Mouse (Mus musculus): ENCODE data around the gene Il17c. TPM values are rescaled to one million over a fixed set of nuclear protein-coding genes. Genes with fewer than 3 reads are reported as not detected.
A peak's percentile ranks its signal among the peaks of the same experiment; 100 is the strongest.

The Il17c gene
- not detected in 2 replicates for polyA plus RNA-seq (2015; fragmentation: Nextera tagmentation; extraction: Ambion mirVana)

DNA sequence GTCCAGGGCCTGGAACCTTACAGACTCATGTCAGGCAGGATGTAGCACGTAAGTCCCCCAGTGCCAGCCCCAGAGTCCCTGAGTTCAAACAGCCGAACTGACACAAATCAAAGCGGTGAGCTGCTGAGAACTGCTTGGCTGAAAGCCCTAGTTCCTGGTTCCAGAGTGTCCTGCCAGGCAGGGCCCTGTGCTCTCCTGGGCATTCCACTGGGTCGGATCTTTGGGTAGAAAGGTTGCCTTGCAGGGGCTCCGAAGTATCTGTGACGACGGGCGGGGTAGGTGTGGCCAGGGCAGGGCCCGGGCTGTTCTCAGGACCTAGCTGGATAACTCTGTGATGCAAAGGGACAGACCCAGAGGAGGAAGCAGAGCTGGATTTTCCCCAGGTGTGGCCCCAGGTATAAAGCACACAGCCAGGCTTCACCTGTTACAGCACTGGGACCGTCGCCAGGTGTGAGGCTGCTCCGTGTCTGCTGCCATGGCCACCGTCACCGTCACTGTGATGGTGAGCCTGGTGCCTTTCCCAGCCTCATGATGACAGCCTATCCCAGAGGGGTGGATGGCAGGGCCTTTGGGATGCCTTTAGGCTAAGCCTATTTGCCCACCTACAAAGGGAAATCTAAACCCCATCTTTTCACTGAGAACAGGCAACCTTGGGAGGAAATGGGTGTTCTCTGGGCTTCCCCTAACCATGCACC, at the start of gene Il17c:
Gene Il17c, plus strand, starts transcription at position 645 of the 695 bp plus-strand sequence.
- no peaks in the 10 kb centered on the region for H3K27me3 ChIP-seq (replicated peaks)
- peaks cover 29% of the 10 kb centered on the region for H3K36me3 ChIP-seq
- no peak within 1 kb of the TSS for H3K4me2 ChIP-seq
- H3K4me1 ChIP-seq = peaks cover 23% of the 10 kb centered on the region
- no peak within 1 kb of the TSS for H3K4me3 ChIP-seq
- no peak within 1 kb of the TSS for H3K9ac ChIP-seq
- ATAC-seq (ENCODE audit: extremely low read depth, insufficient number of reproducible peaks, low FRiP score, low TSS enrichment) = no peak
- no peaks in the 10 kb centered on the region for H3K9me3 ChIP-seq
- 79% methylated on average over 14 of the region's 14 CpGs for WGBS
- H3K27ac ChIP-seq (replicated peaks) = no peak within 1 kb of the TSS

DNA sequence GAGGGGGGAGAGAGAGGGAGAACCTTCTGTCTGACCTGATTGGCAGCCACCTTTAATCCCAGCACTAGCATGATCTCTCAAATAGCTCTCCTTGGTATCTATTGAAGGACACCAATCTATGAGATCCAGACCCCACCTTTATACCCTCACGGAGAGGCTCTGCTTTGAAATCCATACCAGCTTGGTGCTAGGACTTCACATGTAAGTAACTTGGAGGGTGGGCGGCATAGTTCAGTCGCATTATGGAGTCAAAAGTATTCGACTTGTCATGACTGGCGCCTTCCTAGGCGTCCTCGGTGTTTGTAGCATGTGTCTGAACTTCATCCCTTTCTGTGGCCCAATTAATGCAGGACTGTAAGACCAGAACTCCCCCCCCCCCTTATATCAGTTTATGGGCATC, 46.5 kb upstream of the Il17c start:
- Histone ChIP-seq H3K4me2 (peak overlapping the region; percentile 93), H3K4me1 (peaks cover 25% of the 10 kb centered on the region), H3K27ac (replicated peaks) (no peak overlapping the region), H3K27me3 (replicated peaks) (no peaks in the 10 kb centered on the region), H3K9me3 (no peaks in the 10 kb centered on the region), H3K4me3 (no peak overlapping the region), H3K36me3 (peaks cover 22% of the 10 kb centered on the region), H3K9ac (peak overlapping the region; percentile 74)
- ATAC-seq (ENCODE audit: extremely low read depth, insufficient number of reproducible peaks, low FRiP score, low TSS enrichment) = no peak
- 88% methylated on average over 7 of the region's 7 CpGs for WGBS

DNA sequence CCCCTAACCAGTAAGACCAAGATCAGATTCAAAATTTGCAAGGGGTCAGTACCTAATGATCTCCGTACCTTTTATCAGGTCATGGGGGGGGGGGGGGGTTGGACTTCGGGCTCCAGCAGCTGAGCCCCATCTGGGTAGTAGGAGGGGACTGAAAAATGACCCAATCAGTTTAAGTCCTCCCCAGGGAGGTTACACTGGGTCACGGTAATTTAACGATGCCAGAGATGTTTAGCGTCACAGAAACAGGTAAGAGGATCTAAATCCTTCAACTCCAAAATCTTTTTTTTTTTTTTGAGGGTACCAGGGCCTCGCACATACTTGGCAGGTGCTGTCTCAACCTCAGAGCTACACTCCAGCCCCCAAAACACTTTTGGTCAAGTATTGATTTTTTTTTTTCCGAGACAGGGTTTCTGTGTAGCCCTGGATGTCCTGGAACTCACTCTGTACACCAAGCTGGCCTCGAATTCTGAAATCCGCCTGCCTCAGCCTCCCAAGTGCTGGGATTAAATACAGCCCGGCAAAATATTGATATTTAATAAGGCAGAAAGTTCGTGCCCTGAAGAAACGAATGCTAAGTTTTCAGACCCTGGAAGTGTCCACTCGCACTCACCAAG, 46.0 kb upstream of the Il17c start:
- Histone ChIP-seq H3K9me3 (no peaks in the 10 kb centered on the region), H3K36me3 (peaks cover 28% of the 10 kb centered on the region), H3K4me3 (peak overlapping the region; percentile 95), H3K4me1 (peaks cover 25% of the 10 kb centered on the region), H3K4me2 (peak overlapping the region; percentile 93), H3K9ac (peak overlapping the region; percentile 74), H3K27ac (replicated peaks) (peak overlapping the region; percentile 94), H3K27me3 (replicated peaks) (no peaks in the 10 kb centered on the region)
- no peak for ATAC-seq (ENCODE audit: extremely low read depth, insufficient number of reproducible peaks, low FRiP score, low TSS enrichment)
- 23% methylated on average over 13 of the region's 13 CpGs for WGBS

DNA sequence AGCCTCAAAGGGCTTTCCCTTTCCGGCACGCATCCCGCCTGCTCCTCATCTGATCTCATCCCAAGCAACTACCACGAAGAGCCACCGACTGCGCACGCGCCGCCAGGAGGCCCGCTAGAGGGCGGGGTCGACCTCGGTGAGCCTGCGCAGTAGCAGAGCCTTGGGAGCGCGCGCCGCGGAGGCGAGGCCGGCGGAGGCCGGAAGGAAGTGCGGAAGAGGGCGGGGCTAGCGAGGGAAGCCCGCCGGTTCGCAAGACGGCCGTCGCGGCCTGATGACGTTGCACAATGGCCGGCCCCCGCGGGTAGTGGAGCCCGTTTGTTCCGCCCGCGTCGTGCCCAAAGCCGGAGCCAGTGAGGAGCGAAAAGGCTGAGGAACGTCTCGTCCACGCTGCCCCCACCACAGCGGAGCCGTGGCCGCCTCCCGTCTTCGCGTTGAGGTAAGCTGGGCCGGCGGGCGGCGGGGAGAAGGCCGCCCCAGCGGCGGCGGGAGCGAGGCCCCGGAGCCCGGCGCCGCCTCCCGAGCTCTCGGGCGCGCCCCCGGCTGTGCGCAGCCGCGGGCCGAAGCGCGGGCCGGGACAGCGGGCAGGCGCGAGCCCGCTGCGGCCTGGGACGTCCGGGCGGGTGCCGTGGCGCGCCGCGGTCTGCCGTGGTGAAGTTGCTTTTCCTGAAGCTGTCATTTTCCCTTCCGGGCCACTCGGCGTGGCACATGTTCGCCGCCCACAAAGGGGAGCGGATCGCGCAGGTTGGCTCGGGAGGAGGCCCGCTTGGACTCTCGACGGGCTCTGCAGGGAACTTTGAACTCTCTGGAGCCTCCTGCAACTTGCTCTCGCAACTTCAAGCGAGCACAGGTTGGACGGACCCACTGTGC, 45.2 kb upstream of the Il17c start, which contains the start of gene Zc3h18:
Gene Zc3h18, plus strand, starts transcription at position 245 of the 867 bp plus-strand sequence.
- Histone ChIP-seq H3K36me3 (peaks cover 32% of the 10 kb centered on the region), H3K27ac (replicated peaks) (peak within 1 kb of the TSS; percentile 94), H3K4me2 (peak within 1 kb of the TSS; percentile 93), H3K27me3 (replicated peaks) (no peaks in the 10 kb centered on the region), H3K4me1 (peaks cover 28% of the 10 kb centered on the region), H3K4me3 (peak within 1 kb of the TSS; percentile 95), H3K9ac (peak within 1 kb of the TSS; percentile 95), H3K9me3 (no peaks in the 10 kb centered on the region)
- peak; percentile 93 for ATAC-seq (ENCODE audit: extremely low read depth, insufficient number of reproducible peaks, low FRiP score, low TSS enrichment)
- WGBS = under 1% methylated on average over 101 of the region's 107 CpGs

DNA sequence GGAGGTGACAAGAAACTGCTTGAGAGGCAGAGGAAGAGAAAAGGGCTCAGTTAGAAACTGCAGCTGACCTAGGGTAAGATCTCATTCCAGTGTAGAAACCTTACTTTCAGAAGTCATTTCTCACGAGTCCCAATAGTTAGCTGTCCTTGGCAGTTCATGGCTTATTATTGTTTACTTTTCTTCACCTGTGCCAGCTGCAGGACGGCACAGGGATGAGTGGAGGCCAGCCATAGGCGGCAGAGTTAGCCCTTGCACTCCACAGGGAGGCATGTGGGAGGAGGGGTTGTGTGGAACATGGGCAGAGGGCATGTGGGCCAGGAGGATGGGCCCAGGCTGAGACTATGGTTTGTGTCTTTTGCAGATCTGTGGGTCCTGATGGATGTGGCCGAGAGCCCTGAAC, 38.8 kb upstream of the Il17c start:
- H3K36me3 ChIP-seq = peaks cover 85% of the 10 kb centered on the region
- H3K9ac ChIP-seq = no peak overlapping the region
- no peaks in the 10 kb centered on the region for H3K9me3 ChIP-seq
- H3K4me3 ChIP-seq = no peak overlapping the region
- peaks cover 10% of the 10 kb centered on the region for H3K4me1 ChIP-seq
- ATAC-seq (ENCODE audit: extremely low read depth, insufficient number of reproducible peaks, low FRiP score, low TSS enrichment) = no peak; the same call in 1 of the 2 replicates
- H3K27me3 ChIP-seq (replicated peaks) = no peaks in the 10 kb centered on the region
- H3K4me2 ChIP-seq = no peak overlapping the region
- WGBS = 85% methylated on average over 4 of the region's 4 CpGs
- no peak overlapping the region for H3K27ac ChIP-seq (replicated peaks)

DNA sequence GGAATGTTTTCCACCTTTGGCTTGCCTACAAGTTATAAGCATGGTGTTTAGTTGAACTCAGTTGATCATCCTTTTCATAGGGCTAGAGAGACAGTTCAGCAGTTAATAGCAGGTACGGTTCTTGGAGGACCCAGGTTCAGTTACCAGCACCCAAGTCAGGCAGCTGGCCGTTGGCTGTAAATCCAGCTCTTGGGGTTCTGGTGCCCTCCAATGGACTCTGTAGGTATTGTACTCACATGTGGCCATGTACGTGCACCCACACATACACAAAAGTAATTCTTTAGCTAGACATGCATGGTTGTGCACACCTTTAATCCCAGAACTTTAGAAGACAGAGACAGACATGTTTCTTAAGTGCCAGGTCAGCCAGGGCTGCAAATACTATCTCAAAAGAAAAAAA, 32.5 kb upstream of the Il17c start:
- H3K27ac ChIP-seq (replicated peaks) = no peak overlapping the region
- no peak overlapping the region for H3K9ac ChIP-seq
- peaks cover 4% of the 10 kb centered on the region; the same call in 1 of the 2 replicates for H3K9me3 ChIP-seq
- no peaks in the 10 kb centered on the region for H3K4me1 ChIP-seq
- no peak overlapping the region for H3K4me3 ChIP-seq
- H3K4me2 ChIP-seq = no peak overlapping the region
- H3K36me3 ChIP-seq = peaks cover 97% of the 10 kb centered on the region
- no peaks in the 10 kb centered on the region for H3K27me3 ChIP-seq (replicated peaks)
- 88% methylated on average over 3 of the region's 3 CpGs for WGBS
- no peak for ATAC-seq (ENCODE audit: extremely low read depth, insufficient number of reproducible peaks, low FRiP score, low TSS enrichment)

DNA sequence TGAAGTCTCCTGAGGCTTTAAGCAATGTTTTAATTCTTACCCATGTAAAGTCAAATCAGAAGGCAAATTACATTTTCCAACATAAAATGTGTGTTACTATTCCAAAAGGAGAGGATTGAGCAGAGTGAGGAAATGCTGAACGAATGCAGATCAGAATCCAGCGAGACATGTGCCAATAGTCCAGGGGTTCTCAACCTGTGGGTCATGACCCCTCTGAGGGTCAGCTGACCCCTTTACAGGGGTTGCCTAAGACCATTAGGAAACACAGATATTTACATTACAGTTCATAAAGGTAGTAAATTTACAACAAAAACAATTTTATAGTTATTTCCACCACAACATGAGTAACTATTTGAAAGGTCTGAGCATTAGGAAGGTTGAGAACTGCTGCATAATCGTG, 31.1 kb upstream of the Il17c start:
- no peak for ATAC-seq (ENCODE audit: extremely low read depth, insufficient number of reproducible peaks, low FRiP score, low TSS enrichment)
- no peak overlapping the region for H3K4me2 ChIP-seq
- no peaks in the 10 kb centered on the region for H3K27me3 ChIP-seq (replicated peaks)
- peaks cover 4% of the 10 kb centered on the region; the same call in 1 of the 2 replicates for H3K9me3 ChIP-seq
- H3K9ac ChIP-seq = no peak overlapping the region
- no peak overlapping the region for H3K27ac ChIP-seq (replicated peaks)
- 86% methylated on average over 3 of the region's 3 CpGs for WGBS
- H3K36me3 ChIP-seq = peaks cover 97% of the 10 kb centered on the region
- no peak overlapping the region for H3K4me3 ChIP-seq
- no peaks in the 10 kb centered on the region for H3K4me1 ChIP-seq

DNA sequence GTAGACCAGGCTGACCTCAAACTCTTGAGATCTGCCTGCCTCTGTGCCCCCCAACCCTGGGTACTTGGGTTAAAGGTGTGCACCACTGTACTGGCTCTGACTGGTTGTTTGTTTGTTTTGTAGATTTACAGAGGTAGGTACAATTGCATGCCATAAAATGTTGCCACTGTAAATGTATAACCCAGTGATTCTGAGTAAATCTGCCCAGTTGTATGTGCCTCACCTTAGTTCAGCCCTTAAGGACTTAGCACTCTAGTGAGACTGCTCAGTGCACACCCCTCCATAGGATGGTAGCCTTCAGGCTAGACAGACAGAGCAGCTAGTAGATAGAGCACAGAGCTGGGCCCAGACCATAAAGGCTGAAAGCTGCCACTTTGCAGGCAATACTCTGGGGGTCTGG, 28.1 kb upstream of the Il17c start:
- Histone ChIP-seq H3K4me3 (no peak overlapping the region), H3K27me3 (replicated peaks) (no peaks in the 10 kb centered on the region), H3K9me3 (peaks cover 4% of the 10 kb centered on the region; the same call in 1 of the 2 replicates), H3K4me2 (no peak overlapping the region), H3K4me1 (no peaks in the 10 kb centered on the region), H3K36me3 (peaks cover 93% of the 10 kb centered on the region), H3K27ac (replicated peaks) (no peak overlapping the region), H3K9ac (no peak overlapping the region)
- ATAC-seq (ENCODE audit: extremely low read depth, insufficient number of reproducible peaks, low FRiP score, low TSS enrichment) = no peak

DNA sequence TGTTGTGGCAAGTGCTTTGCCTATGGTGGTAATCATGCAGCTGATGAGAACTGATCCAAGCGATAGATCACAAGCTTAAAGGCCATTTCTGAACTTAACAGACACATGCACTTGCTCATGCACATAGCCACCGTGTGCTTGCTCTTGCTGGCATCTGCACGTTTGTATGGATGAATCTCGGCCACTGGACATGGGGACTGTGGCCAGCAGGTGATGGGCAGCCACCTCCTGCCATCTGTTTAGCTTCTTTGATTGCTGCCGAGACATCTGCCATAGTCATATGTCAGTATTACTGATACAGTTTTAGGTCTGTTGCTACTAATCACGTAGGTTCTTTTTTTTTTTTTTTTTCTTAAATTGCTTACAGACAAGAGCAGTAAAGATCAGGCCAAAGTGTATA, 26.5 kb upstream of the Il17c start:
- Histone ChIP-seq H3K9ac (no peak overlapping the region), H3K9me3 (no peaks in the 10 kb centered on the region), H3K27me3 (replicated peaks) (no peaks in the 10 kb centered on the region), H3K4me3 (no peak overlapping the region), H3K4me2 (no peak overlapping the region), H3K27ac (replicated peaks) (no peak overlapping the region), H3K4me1 (no peaks in the 10 kb centered on the region), H3K36me3 (peaks cover 94% of the 10 kb centered on the region)
- WGBS = 83% methylated on average over 6 of the region's 6 CpGs
- no peak for ATAC-seq (ENCODE audit: extremely low read depth, insufficient number of reproducible peaks, low FRiP score, low TSS enrichment)

DNA sequence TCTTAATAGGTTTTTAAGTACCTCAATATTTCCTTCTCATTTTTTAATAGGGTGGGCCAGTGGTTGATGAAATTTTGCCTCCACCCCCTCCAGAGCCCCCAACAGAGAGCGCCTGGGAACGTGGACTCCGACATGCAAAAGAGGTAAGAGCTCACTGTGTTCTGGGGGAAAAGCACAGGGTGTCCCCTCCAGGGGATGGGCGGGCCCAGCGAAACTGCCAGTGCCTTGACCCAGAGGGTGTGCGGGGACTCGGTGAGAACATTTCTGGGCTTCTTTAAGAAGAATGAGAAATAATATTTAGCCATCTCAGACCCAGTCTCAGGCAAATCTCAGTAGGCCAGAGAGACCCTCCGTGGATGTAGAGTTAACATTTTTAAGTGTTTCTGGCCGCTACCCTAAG, 23.6 kb upstream of the Il17c start:
- Histone ChIP-seq H3K36me3 (peaks cover 96% of the 10 kb centered on the region), H3K4me2 (no peak overlapping the region), H3K4me1 (no peaks in the 10 kb centered on the region), H3K4me3 (no peak overlapping the region), H3K27me3 (replicated peaks) (no peaks in the 10 kb centered on the region), H3K27ac (replicated peaks) (no peak overlapping the region), H3K9me3 (no peaks in the 10 kb centered on the region), H3K9ac (no peak overlapping the region)
- WGBS = 89% methylated on average over 9 of the region's 9 CpGs
- no peak; the same call in 1 of the 2 replicates for ATAC-seq (ENCODE audit: extremely low read depth, insufficient number of reproducible peaks, low FRiP score, low TSS enrichment)

DNA sequence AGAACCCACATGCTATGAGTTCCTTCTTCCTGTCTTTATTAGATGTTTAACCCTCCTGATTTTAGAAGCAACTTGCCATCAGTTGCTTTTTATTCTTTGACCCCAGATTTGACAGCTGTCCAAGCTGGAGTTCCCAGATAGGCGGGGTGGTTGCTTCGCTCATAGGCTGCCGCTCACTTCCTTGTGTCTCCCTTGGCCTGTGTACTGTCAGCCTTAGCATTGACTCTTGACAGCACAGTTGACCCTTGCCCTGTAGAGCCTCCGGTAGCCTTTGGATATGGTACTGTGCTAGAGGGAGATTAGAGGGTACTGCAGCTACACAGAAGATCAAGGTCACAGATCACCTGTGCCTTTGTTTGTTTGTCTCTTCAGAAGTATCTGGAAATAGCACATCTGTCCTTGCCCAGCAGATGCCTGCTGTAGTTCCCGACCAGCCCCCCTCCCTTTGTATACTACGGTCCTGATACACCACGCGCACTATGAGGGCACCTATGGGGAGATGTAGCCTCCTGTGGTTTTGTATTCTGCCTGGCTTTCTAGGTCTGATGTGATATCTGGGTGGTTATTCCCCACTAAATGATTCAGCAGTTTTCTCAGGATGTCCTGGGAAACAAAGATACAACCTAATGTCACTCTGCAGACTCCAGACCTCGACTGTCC, 16.5 kb upstream of the Il17c start:
- Histone ChIP-seq H3K9ac (no peak overlapping the region), H3K4me2 (no peak overlapping the region), H3K4me1 (peaks cover 8% of the 10 kb centered on the region), H3K4me3 (no peak overlapping the region), H3K27me3 (replicated peaks) (no peaks in the 10 kb centered on the region), H3K36me3 (peaks cover 99% of the 10 kb centered on the region), H3K9me3 (no peaks in the 10 kb centered on the region), H3K27ac (replicated peaks) (peak overlapping the region; percentile 33; the same call in 1 of the 2 replicates)
- no peak for ATAC-seq (ENCODE audit: extremely low read depth, insufficient number of reproducible peaks, low FRiP score, low TSS enrichment)
- WGBS = 51% methylated on average over 9 of the region's 9 CpGs

Measured in heart, embryonic 13.5 days (tissue).